Mouse (Mus musculus) erythroblast, embryonic 14.5 days (primary cell): ENCODE results near the gene Ddx19b. TPM values are rescaled to one million over a fixed set of nuclear protein-coding genes. Genes with fewer than 3 reads are reported as not detected.

Experiments
- H3K27me3 ChIP-seq: 2 replicates; pipeline ENCODE4 v1.6.1; 2012; ENCODE audit warnings: inconsistent platforms; ENCODE audit not compliant: control insufficient read depth
- H3K36me3 ChIP-seq: 2 replicates; pipeline ENCODE4 v1.6.1; 2012; ENCODE audit warnings: mild to moderate bottlenecking, inconsistent platforms; ENCODE audit not compliant: control insufficient read depth
- H3K4me1 ChIP-seq: 2 replicates; pipeline ENCODE4 v1.6.1; 2012; ENCODE audit warnings: inconsistent platforms; ENCODE audit not compliant: control insufficient read depth
- H3K4me3 ChIP-seq: replicated peaks from 2 replicates; pipeline ENCODE3; 2012; ENCODE audit warnings: moderate library complexity, mild to moderate bottlenecking, inconsistent platforms
- H3K9me3 ChIP-seq: 2 replicates; pipeline ENCODE4 v1.6.1; 2012; ENCODE audit warnings: low read length, inconsistent platforms, mixed read lengths; ENCODE audit not compliant: control insufficient read depth
- GATA1 ChIP-seq: IDR thresholded peaks from 2 replicates; pipeline ENCODE4 v1.6.1; 2012; ENCODE audit warnings: low read length, inconsistent platforms, mixed read lengths
- TAL1 ChIP-seq: IDR thresholded peaks from 3 replicates; pipeline ENCODE4 v1.6.1; 2012; ENCODE audit warnings: low read length, inconsistent platforms, mixed read lengths
- polyA plus RNA-seq: library from polyadenylated mRNA; stranded (reverse); fragments of >175 nt; gene quantifications from 2 replicates; pipeline ENCODE4 v1.2.3, GENCODE M21; 2012

Gene Ddx19b
- polyA plus RNA-seq, 1 experiment: 0.20 TPM

DNA sequence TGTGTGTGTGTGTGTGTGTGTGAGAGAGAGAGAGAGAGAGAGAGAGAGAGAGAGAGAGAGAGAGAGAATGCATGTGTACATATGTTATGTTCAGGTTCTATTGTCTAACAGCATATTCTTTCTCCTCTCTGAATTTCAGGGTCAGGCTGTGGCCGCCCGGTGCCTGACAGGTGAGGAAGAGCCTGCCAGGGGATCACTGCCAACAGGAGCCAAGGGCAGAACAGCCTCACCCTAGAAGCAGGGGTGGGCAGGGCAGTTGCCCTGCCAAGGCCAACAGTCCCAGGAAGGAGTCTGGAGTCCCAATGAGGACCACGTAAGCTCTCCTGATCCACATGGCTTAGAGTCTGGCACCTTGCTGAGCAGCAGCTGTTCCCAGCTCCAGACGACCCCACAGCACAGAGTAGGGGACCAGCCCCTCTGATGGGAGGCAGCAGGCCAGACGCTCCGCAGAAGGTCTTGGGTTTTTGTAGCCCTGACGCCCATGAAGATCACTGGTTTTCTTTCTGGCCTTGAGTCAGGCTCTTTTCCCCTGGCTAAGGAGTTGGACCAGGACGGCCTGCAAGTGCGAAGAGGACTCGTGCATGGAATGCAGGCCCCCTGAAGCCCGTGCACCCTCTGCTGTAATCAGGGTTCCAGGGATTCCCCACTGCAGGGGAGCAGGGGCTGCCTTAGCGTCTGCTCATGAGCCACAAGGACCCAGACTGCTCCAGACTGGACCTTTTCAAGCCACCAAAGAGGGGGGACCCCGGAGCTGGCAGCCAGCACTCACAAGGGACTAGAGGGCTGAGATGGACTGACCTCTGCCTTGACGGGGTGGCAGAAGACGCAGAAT, 74.7 kb downstream of the Ddx19b start:
- Histone ChIP-seq H3K4me1 (peaks cover 2% of the 10 kb centered on the region), H3K9me3 (no peaks in the 10 kb centered on the region), H3K4me3 (no peak overlapping the region), H3K36me3 (peaks cover 97% of the 10 kb centered on the region), H3K27me3 (no peaks in the 10 kb centered on the region)
- TF ChIP-seq GATA1: no peak

DNA sequence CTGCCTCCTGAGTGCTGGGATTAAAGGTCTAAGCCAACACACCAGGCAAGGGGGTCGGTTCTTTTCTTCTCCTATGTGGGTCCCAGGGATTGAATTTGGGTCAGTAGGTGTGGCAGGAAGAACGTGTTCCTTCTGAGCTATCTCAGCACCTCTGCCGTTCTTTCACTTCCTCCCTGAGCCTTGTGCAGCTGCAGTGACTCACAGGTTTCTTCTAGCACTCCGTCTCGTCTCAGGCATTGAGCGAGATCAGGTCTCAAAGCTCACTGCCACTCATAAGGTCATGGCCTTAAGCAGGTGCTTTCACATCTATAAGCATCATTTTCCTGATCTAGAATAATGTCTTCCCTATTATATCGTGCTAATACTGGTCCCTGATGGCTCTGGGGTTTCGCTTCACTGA, 76.8 kb downstream of the Ddx19b start:
- Histone ChIP-seq H3K36me3 (peaks cover 98% of the 10 kb centered on the region), H3K4me1 (peaks cover 5% of the 10 kb centered on the region), H3K4me3 (no peak overlapping the region), H3K9me3 (no peaks in the 10 kb centered on the region), H3K27me3 (no peaks in the 10 kb centered on the region)
- no peak for TF ChIP-seq GATA1
- no peak for TF ChIP-seq TAL1

Other genes with a start within 250 kb of the Ddx19b start
- not detected in 2 replicates for gene Il34, start 225.8 kb downstream of the Ddx19b start, polyA plus RNA-seq
- 0.56 and 0.67 TPM in 2 replicates for gene Cog4, start 185.2 kb downstream of the Ddx19b start, polyA plus RNA-seq
- 0.49 and 0.52 TPM in 2 replicates for gene Sf3b3, start 185.0 kb downstream of the Ddx19b start, polyA plus RNA-seq
- gene Fuk, start 129.3 kb downstream of the Ddx19b start, polyA plus RNA-seq: 0.31 and 0.47 TPM in 2 replicates
- 8.8 and 11.7 TPM in 2 replicates for gene St3gal2, start 111.8 kb downstream of the Ddx19b start, polyA plus RNA-seq
- gene Ddx19a, start 34.0 kb downstream of the Ddx19b start, polyA plus RNA-seq: 4.4 and 5.7 TPM in 2 replicates
- gene Aars, start 1.4 kb upstream of the Ddx19b start, polyA plus RNA-seq: 4.3 and 8.5 TPM in 2 replicates
- 4.8 and 5.0 TPM in 2 replicates for gene Exosc6, start 24.6 kb upstream of the Ddx19b start, polyA plus RNA-seq
- not detected in 2 replicates for gene Clec18a, start 60.7 kb upstream of the Ddx19b start, polyA plus RNA-seq
- 0.05 TPM in 1 of 2 replicates, not detected in the other for gene Pdpr, start 62.9 kb upstream of the Ddx19b start, polyA plus RNA-seq
- 1.1 and 1.4 TPM in 2 replicates for gene Glg1, start 227.5 kb upstream of the Ddx19b start, polyA plus RNA-seq